Mouse (Mus musculus) gastrocnemius, postnatal 14 days (tissue): Measurements from ENCODE around the gene Gpx5. TPM values are rescaled to one million over a fixed set of nuclear protein-coding genes. Genes with fewer than 3 reads are reported as not detected.
"Not testable (repeated sequence)": the region's sequence is repeated elsewhere in the genome, so short reads cannot be mapped to it uniquely, and the experiment has no call there.

ENCODE experiments used
- DNase-seq: peaks from one replicate; pipeline ENCODE4 v3.0.0; 2021; ENCODE audit warnings: mixed read lengths
- intact Hi-C: fragments of 180-260 bp; cut with DNase I; formaldehyde crosslinking; loops from one replicate; pipeline ENCODE4 v1.15.1; 2025; ENCODE audit warnings: low total_unique reads
- total RNA-seq, 2 experiments: library from RNA; stranded (reverse); gene quantifications; 2 replicates each; pipeline ENCODE4 v1.2.3; 2021

Gpx5 gene
- total RNA-seq, 2 experiments from 2014 or later = not detected

DNA sequence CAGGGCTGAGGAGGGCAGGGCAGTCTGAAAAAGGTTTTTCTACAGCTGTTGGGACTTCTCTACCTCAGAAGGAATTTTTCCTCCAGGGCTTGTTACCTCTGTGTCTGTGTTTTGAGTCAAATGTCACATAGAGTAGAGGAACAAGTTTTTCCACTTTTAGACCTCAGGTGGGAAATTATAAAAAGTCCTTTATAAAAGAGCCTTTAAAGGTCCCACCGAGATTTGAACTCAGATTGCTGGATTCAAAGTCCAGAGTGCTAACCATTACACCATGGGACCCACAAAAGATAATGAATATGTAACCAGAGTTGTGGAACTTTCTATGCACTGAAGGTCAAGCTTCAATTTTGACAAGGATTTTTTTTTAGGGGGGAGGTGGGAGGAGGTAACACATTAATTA is 24.3 kb downstream of the Gpx5 start:
- DNase-seq = no peak
- intact Hi-C loops = no loop called here

DNA sequence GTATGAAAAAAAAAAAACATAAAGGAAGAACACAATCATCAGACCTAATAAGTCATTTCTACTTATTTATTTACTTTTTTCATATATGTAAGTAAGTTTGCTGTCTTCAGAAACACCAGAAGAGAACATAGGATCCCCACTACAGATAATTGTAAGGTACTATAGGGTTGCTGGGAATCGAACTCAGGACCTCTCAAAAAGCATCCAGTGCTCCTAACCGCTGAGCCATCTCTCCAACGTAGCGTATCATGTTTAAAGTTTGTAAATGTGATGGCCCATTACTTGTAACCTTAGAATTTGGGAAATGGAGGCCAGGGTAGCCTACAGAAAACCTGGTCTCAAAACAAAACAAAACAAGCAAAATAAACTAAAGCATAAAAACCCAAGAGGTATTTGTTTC is 25.0 kb downstream of the Gpx5 start:
- intact Hi-C loops = no loop called here
- DNase-seq = no peak

DNA sequence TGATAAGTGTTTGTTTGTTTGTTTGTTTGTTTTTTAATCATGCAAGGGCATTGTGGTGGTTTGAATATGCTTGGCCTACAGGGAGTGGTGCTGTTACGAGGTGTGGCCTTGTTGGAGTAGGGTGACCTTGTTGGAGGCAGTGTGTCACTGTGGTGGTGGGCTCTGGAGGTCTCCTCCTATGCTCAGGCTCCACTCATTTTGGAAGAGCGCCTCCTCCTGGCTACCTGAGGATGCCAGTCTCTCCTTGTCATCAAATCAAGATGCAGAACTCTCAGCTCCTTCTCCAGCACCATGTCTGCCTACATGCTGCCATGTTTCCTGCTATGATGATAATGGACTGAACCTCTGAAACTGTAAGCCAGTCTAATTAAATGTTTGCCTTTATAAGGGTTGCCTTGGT is 26.8 kb downstream of the Gpx5 start:
- no peak for DNase-seq
- intact Hi-C loops = no loop called here

DNA sequence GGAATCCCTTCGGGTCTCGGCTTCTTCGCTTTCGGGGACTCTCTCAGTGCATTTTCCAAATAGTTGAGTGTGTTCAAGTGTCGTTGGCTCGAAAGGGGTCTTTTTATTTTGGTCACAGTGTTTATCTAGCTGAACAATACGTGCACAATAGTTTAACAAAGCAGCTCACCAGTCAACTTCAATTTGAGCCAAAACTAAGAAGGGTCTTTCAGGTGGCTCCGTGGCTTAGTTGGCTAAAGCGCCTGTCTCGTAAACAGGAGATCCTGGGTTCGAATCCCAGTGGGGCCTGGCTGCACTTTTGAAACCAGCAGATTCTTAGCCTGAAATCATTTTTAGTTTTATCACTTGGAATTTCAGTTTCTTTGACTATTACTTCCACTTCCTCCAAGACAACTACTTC is 28.2 kb downstream of the Gpx5 start:
- DNase-seq = no peak
- intact Hi-C loops = no loop called here

DNA sequence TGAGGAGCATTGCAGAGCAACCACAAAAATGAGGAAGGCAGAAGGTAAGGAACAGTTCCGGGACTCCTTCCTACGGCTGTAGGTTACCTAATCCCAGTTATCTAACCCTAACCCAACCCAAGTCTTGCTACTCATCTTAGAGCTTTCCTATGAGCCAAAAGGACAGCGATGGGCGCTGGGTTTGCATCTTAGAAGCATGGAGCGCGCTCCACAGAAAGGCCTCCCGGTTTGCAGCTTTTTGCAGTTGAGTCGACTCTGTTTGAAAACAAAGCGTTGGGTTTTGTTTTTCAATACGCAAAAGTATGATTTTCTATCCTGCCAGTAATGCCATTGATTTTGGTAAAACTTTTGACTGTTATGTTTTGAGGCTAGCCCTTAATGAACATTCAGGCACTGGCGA is 28.6 kb downstream of the Gpx5 start:
- intact Hi-C loops = no loop called here
- DNase-seq = no peak

DNA sequence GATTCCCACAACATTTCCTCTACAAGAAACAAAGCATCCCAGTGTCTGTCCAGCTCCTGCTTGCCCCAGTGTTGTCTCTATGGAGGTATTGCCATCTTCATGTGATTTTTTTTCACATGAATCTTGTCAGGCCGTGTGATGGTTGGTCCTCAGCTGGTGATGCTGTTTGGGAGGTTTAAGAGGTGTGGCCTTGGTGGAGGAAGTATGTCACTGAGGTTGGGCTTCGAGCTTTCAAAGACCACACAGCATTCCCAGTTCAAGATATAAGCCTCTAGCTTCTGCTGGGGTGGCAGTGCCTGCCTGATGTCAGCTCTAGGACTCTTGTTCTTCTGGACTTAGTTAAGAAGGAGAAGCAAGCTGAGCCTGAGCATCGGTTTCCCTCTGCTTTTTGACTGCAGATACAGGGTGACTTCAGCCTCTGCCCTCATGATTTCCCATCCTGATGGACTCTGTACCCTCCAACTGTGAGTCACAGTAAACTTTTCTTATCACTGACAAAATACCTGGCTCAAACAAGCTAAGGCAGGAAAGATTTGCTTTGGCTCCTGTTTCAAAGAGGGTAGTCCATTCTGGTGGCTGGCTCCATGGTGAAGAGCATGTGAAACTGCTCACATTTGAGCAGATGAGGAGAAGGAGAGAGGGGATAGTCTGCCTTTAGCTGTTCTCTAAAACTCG is 29.6 kb downstream of the Gpx5 start:
- intact Hi-C loops = no loop called here
- DNase-seq = no peak

DNA sequence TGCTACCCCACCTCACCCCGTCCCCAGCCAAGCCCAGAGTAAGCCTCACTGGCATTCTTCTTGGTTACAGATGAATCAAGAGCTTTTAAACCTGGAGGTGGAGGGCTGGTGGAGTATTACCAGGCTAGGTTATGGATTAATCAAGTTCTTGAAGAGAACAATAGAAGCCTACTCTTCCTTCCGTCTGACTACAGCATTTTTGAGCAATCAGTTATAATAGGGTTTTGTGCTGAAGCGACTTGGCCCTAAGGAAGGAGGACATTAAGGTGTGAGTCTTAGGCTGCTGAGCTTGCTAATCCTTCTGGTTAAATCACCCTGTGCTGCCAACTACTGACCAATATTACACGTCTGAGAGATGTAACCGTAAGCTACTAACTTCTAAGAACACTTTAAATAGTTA is 32.2 kb downstream of the Gpx5 start:
- no peak for DNase-seq
- intact Hi-C loops = no loop called here

DNA sequence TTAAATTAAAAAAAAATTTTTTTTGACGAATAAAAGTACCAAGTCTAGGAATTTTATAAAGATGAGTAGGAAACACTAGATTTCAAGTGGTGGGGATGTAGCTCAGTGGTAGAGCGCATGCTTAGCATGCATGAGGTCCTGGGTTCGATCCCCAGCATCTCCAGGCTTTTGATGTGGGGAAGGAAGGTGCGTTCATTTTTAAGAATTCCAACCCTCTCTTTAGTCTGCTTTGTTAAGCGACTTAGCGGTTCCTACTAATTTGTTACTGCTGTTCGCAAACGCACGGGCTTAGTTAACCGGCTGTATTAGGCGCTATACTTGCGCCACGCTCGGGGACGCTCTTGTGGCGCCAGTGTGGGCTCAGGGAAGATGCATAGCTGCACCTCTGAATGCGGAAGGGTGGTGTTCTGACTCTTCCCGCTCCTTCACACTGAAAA is 32.8 kb downstream of the Gpx5 start:
- no peak for DNase-seq
- intact Hi-C loops = no loop called here

DNA sequence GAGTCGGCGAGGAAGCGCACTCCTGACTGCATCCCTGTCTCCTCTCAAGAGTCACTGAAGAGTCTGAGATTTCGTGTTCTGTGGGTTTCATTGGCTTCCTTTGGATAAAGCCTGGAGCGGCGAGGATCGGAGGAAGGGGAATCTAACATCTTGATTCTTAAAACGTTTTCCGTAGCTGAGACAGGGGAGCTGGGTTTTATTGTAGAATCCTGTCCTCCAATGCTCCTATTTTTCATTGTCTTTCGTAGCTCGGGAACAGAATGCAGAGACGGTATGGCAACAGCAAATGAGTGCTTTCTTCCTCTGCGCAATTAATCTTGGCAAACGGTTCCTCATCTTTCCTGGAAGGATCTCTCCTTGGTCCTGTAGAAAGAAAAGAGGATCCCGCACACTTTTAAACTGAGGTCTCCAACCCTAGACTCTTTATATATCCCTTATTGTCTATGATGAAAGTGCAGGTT is 33.3 kb downstream of the Gpx5 start:
- intact Hi-C loops = no loop called here
- DNase-seq = no peak

DNA sequence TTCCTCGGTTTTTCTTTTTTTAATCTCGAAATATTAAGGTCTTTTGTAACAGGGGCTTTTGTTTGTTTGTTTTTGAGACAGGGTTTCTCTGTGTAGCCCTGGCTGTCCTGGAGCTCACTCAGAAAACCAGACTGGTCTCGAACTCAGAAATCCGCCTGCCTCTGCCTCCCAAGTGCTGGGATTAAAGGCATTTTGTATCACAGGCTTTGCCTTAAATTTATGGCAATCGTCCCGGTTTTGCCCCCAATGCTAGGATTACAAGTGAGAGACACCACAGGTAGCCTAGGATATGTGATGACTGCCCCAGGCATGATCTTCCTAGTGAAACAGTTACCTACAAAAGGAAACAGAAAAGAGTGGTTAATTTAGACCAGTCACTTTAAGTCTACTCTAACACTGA is 34.0 kb downstream of the Gpx5 start:
- DNase-seq = no peak
- intact Hi-C loops = no loop called here

DNA sequence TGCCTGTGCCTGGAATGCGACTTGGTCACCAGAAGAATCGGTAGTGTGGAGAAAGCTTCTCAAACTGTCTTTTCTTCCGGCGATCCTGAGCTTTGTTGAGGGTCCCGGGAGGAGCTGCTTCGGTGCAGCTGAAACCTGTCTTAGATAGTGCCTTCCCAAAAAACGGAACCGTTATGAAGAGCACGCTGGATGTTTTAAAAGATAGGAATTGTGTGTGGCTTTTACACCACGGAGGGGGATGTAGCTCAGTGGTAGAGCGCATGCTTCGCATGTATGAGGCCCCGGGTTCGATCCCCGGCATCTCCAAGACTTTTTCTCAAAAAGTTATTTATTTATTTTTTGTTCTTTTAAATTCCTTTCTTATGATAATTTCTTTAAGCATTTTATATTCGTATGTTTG is 38.5 kb downstream of the Gpx5 start:
- DNase-seq = no peak
- intact Hi-C loops = no loop called here

DNA sequence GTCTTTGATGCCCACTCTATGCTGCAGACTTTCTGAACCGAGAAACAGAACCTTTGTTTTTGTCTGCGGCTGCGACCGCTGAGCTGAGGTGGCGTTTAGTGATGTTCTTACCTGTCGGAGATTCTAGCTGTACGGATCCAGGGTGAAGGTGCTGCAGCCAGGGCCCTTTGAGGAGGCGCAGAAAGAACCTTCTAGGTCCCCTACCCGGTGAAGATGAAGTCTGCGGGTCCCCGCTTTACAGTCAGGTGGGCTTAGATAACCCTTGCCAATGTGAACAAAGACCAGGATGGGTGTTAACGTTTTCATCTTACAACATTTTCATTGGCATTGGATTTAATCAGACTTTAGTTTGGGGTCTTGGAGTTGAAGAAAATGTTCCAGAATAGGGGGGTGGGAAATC is 39.0 kb downstream of the Gpx5 start:
- intact Hi-C loops = no loop called here

DNA sequence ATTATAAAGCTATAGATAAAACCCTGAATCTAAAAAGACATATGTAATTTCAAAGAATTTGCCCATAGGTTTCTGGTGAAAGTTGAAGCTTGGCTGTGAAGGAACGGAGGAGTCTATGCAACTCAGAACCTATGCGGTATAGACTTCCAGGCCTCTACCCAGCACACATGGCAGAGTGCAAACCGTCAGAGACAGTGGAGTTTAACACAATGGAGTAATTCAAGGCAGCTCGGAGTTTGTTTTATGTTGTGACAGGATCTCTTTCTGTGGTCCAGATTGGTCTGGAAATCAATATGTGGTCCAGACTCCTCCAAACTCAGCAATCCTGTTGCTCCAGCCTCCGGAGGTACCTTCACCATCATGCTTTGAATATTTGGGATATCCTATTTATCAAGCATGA is 39.5 kb downstream of the Gpx5 start:
- intact Hi-C loops = no loop called here
- no peak for DNase-seq

More for the DNA sequence above, 39.0 kb downstream of the Gpx5 start:
- DNase-seq = no peak

DNA sequence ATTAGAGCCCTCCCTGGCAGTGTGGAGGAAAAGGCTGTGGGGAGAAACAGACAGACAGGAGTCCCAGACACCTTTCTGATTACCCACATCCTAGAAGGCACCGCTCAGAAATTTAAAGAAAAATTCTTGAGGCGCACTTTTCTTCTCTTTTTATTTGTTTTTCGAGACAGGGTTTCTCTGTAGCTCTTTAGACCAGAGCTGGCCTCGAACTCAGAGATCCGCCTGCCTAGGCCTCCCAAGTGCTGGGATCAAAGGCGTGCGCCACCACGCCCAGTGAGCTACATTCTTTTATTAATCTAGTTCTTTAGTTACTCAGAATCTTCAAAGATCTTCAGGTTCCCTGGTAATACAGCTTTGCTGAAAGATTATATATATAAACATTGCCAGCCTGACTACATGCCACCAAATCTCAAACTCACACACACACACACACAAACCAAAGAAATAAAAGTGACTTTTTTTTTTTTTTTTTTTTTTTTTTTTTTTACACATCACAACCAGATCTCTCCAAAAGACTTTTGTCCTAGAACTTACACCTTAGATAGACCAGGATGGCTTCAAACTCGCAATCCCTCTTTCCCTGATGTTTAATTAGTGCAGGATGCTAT is 42.4 kb downstream of the Gpx5 start:
- DNase-seq = no peak
- intact Hi-C loops = no loop called here

DNA sequence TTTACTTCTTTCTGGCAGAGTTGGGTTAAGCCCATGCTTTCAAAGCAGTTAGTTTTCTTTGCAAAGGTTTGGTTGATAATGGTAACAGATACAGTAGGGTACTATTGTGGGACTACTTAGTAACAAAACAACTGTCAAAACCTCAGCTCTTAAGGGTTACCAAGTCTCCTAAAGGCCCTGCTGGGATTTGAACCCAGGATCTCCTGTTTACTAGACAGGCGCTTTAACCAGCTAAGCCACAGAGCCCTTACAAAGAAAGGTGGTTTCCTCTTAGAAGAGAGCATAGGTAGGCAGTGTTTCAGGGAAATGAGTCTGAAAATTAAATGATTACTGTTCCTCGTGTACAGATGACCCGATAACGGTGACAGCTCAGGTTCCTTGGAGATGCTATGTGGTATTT is 43.5 kb downstream of the Gpx5 start:
- intact Hi-C loops = no loop called here
- no peak for DNase-seq

DNA sequence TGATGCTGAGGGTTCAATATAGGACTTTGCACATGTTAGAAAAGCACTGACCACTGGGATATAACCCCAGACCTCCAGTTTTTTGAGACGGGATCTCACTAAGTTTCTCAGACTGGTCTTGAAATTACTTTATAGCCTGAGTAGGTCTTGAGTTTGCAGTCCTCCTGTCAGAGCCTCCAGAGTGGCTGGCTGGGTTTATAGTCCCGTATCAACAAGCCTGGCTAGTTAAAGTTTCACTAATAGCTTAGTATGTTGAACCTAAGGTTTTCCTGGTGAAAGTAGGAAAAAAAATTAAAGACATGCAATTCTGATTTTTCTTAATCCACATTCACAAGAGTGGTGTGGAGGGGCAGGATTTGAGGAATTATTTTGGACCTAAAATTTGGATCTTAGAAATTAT is 46.3 kb downstream of the Gpx5 start:
- DNase-seq = no peak
- intact Hi-C loops = no loop called here

DNA sequence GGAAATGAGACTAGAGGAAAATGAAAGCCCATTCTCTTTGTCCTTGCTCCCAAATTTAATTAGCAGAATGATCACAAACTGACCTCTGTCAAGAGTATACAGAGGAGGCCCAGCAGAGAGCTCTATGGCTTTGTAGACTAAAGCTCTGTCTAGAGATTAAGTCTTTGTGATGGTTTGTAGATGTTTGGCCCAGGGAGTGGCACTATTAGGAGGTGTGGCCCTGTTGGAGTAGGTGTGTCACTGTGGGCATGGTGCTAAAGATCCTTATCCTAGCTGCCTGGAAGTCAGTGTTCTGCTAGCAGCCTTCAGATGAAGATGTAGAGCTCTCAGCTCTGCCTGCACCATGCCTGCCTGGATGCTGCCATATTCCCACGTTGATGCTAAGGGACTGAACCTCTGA is 47.6 kb downstream of the Gpx5 start:
- intact Hi-C loops, DNase-seq: not testable (repeated sequence)

DNA sequence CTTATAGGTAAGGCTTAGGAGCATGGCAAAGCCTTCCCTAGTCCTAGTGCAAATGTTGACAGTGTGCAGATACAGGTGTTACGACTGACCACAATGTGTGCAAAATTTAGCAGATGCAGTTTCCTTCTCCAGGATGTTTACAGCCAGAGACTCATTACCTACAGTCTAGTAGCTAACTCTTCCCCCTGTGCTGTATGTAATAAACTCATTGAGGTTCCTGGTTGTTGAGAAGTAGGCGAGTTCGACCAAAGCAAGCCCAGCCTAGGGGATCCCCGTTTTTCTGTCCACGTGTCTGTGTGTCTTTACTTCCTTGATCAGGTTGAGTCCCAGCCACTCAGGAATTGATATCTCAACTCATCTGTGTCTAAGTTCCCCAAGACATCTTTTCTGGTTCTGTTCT is 48.4 kb downstream of the Gpx5 start:
- intact Hi-C loops = no loop called here
- no peak for DNase-seq

DNA sequence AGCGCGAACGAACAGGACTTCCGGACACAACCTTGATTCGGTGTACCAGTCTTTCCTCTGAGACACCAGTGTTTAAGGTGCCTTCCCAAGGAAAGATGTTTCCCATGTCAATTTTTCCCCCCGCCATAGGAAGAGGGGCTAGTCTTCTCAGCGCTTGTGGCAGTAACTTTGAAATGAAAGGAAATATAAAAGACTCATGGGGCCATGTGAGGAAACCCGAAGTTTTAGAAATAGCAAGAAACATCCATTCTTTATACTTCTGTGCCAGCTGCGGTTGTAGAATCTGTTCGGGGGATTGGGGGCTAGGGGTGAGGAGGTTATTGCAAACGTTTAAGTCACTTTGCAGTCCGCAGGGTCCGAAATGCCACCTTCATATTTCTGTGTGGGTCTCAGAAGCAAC is 49.3 kb downstream of the Gpx5 start:
- intact Hi-C loops = no loop called here
- no peak for DNase-seq

DNA sequence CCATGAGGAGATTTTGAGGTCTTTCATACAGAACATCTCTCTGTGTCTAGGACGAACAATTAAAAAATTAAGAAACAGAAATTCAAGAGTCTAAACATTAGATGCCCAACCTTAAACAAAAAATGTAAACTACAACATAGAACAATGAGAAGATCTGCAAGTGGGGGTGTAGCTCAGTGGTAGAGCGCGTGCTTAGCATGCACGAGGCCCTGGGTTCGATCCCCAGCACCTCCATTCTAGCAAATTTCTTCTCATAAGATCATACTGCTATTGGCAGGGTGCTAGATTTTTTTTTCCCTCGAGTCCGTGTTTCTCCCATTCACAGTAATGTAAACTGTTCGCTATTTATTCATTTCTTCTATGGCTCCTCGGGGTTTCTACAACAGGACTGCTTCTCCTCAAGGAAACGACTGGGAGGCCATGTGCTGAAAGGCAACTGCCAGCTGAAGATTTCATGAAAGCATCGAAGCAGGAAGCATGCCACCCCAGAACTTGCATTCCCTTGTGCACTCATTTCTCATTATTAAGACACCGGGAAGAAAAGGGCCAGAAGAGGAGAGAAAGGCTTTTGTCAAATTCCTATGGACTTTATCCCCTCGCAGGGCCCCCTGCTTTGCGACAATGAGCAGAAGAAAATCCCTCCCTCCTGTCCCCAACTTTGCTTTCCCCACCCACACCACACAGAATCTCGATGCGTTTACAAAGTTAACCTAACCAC is 50.0 kb downstream of the Gpx5 start:
- DNase-seq = no peak
- intact Hi-C loops = no loop called here

DNA sequence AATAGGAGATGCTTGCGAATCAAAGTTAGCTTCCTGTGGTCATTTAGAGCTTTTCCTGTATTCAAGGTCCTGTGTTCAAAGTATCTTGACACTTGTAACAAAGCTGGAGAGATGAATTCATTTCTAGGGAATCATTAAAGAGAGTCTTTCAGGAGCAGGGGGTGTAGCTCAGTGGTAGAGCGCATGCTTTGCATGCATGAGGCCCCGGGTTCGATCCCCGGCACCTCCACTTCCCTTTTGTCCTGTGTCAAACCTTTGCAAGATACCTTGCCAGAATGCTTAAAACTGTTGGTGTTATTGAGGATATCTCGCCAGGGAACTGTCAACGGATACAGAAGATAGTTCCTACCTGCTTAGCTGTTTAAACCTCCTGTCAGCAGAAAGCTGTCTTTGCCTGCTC is 51.7 kb downstream of the Gpx5 start:
- intact Hi-C loops = no loop called here
- no peak for DNase-seq
